Mouse (Mus musculus) neural tube, embryonic 10.5 days (tissue): ENCODE results near the gene Slc25a44.
"Not testable (repeated sequence)": the region's sequence is repeated elsewhere in the genome, so short reads cannot be mapped to it uniquely, and the experiment has no call there.

Source experiments
- DNase-seq: peaks from one replicate; pipeline ENCODE4 v3.0.0-alpha.2; 2017; ENCODE audit warnings: low spot score; ENCODE audit errors: extremely low spot score

Gene Slc25a44

DNA sequence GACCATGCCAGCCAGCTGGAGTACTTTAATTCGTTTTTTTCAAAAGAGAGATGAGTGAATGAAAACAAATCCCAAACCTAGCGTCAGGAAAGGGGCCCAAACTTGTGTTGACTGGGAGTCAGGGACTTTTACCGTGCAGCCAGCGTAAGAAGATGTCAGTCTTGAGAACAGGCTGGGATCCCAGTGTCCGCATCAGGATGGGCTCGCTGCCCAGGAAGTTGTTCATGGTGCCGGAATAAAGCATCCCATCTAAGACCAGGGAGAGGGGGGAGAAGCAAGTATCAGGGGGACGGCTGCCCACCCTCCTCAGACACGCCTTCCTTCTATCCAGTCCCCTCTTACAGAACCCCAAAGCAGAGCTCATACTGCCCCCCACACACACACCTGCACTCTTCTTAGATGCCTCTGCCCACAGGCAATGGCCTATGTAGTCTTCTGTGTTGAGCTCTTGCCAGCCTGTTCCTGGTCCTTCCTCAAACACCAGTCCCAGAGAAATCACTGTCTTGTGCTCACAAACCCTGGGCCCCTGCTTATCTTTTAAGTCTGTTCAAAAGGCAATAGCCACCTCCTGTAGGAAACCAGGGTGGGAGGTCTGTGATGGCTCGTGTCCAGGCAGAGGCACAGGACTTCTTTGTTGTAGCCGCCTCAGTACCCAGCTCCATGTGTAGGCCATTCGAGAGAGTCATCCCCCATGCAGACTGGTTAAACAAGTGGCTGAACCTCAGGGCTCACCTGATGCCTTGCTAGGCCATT lies 25.6 kb upstream of the Slc25a44 start:
- DNase-seq = no peak

GRCm38 (mm10) chr3:88449395-88450023 lies 24.6 kb upstream of the Slc25a44 start:
- peak; percentile 63 for DNase-seq

- no peak for DNase-seq
Measured at GRCm38 (mm10) chr3:88448443-88448842, 23.5 kb upstream of the Slc25a44 start.

DNA sequence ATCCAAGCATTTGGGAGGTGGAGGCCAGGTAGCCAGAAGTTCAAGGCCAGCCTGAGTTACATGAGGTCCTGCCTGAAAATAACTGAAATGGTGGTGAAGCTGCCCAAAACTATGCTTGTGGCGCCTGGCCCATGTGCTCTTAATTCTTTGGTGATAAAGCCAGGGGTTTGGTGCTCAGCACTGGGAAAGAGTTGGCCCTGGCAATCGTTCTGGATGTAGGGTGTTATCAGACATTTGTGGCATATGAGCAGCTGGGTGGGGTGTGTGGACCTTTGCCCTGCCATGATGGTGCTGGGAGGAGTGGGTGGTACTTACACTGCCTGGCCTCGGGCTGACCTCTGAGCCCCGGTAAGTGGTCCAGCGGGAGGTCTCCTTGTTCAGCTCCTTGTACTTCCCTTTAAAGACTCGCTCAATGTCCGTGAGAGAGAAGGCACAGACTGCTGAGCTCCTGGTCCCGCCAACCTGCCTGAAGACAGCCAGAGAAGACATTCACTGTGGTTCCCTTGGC lies 22.8 kb upstream of the Slc25a44 start:
- DNase-seq = no peak

GRCm38 (mm10) chr3:88446471-88447123 lies 21.7 kb upstream of the Slc25a44 start:
- DNase-seq = no peak

GRCm38 (mm10) chr3:88442888-88443287 lies 17.9 kb upstream of the Slc25a44 start:
- DNase-seq = no peak

GRCm38 (mm10) chr3:88442488-88442887 lies 17.5 kb upstream of the Slc25a44 start:
- no peak for DNase-seq

- DNase-seq = peak; percentile 38
Measured at GRCm38 (mm10) chr3:88440500-88441381, 15.8 kb upstream of the Slc25a44 start.

DNA sequence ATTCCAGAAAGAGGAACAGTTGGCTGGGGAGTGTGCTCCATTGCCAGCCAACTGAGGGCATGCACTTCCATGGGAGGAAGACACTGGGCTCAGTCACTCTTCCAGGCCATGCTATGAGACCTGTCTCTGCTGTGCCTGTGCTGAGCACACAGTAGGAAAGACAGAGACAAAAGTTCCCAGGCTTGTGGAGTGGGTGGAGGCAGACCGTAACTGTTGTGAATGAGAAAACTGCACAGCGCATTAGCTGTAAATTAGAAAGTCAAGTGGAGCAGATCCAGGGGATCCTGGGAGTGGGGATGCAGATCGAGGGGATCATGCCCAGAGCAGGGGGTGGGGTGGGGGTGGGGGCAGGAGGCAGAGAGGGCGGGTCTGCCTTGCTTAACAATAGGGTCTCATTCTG lies 14.6 kb upstream of the Slc25a44 start:
- no peak for DNase-seq

DNA sequence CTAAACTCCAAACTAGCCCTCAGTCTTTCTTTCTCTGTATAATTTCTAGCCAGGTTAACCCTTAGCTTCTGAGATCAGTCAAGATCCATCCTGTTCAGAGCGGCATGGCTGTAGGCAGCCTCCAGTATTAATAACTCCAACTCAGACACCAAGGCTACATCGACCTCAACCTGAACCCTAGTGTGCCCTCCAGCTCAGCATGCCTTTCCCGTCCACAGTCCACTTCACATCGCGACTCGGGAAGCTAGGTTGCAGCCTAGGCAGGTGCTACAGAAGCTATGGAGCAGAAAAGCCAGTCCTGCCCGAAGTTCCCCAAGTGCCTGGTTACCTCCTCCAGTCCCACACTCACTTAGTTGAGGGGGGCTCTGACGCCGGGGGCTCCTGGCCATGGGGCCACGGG lies 12.5 kb upstream of the Slc25a44 start:
- no peak for DNase-seq

GRCm38 (mm10) chr3:88436395-88437201 lies 11.7 kb upstream of the Slc25a44 start:
- peak; percentile 79 for DNase-seq

GRCm38 (mm10) chr3:88435515-88435914 lies 10.6 kb upstream of the Slc25a44 start:
- DNase-seq = no peak

- DNase-seq = not testable (repeated sequence)
Measured at GRCm38 (mm10) chr3:88428639-88429038, 3.7 kb upstream of the Slc25a44 start.

DNA sequence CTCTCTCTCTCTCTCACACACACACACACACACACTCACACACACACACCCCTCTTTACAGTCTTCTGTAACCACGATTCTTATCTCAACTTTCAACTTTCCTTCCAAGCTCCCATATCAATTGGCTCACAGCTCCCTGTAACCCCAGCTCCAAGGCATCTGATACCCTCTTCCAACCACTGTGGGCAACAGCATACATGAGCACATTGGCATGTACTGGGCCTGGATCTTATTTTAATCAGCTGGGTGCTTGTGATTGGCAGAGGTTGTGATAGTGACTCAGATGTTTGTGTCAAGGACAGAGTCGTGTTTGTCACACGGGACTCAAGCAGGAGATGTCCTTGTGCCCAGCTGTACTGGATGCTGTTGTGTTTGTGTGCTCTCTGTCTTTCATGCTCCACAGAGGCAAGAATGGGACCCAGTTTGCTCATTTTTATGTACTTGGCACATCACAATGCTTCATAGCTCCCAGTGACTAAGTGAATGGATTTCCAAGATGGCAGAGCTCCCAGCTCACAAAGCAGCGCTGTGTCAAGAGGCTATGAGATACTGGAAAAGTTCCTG lies 2.5 kb upstream of the Slc25a44 start:
- no peak for DNase-seq

DNA sequence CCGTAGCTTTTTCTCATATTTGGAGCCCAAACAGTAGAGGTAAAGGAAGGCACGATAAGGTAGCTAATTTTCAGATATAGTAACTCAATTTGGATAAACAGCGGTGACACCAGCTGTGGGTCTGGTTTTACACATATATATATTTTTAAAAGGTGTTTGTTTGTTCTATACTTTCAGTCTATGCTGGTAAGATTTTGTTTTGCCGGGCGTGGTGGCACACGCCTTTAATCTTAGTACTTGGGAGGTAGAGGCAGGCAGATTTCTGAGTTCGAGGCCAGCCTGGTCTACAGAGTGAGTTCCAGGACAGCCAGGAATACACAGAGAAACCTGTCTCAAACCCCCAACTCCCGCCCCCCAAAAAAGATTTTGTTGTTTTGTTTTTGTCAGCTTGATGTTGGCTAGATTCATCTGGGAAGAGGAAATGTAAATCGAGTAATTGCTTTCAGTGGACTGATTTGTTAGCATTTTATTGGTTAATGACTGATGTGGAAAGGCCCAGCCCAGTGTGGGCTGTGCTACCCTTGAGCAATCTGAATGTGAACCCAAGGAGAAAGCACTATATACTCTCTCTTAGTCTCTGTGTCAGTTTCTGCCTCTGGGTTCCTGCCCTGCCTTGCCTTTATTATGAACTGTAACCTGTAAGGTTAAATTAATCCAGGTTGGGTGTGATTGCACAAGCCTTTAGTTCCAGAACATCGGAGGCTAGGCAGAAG lies 925 bp upstream of the Slc25a44 start:
- no peak for DNase-seq

DNA sequence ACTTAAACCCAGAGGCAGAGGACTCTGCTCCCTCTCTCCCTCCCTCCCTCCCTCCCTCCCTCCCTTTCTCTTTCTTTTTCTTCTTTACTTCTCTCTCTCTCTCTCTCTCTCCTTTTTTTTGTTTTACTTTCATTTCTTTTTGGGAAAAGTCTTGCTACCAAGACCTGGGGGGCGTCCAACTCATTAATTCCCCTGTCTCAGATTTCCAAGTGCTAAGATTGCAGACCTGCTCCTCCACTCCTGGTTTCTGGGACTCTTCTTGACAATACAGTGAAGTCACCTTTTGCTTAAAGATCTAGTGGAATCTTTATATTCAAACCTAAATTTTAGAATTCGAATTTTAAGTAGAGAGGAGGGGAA lies 371 bp upstream of the Slc25a44 start:
- DNase-seq = no peak

DNA sequence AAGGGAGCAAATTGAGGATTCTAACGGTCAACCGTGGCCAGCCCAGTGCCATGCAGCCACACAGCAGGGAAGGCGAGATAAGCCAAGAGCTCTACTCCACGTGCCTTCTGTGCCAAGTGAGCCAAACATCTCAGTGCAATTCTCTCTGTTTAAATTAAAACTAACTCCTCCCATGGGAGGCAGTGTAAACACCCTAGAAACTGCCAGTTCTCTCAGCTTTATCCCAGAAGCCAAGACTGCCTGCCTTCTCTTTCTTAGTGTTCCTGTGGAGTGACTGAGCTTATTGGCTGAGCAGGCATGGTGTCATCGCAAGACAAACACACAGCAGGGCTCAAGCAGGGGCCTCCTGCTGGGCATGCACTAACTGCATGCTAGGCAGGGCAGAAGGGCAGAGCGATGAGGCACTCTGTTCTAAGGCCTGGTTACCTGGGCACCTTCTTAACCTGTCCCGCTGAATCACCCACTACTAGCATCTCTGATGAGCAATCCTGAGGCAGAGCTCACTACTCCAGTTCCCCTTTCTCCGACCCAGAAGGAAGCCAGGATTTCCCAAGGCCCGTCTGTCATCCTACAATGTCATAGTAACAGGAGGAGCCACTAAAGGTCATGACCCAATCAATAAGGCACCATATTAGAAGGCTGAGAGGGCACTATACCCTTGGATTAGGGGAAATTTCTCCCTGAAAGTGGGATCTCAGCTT lies 2.8 kb downstream of the Slc25a44 start:
- DNase-seq = no peak

DNA sequence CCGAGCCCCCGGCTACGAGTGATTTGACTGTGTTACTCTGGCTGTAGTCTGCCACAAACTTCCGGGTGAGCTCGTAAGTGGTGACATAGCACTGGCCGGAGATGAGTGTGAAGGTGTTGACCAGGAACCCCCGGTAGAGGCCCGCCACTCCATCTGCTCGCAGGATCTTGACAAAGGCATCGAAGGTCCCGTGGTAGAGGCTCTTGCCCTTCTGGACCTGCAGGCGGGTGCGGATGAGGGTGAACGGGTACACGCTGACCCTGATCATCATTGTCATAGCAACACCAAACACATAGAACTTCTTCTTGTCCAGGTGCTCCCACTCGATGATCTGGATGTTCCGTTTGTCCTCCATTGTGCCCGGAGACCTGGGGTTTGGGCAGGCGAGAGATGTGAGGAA lies 4.2 kb downstream of the Slc25a44 start:
- DNase-seq = no peak

GRCm38 (mm10) chr3:88418016-88418415 lies 6.9 kb downstream of the Slc25a44 start:
- DNase-seq = no peak
